Mouse (Mus musculus): Measurements from ENCODE around the gene Sqstm1. TPM values are rescaled to one million over a fixed set of nuclear protein-coding genes. Genes with fewer than 3 reads are reported as not detected.

The Sqstm1 gene
- 77.7 and 139 TPM in 2 replicates for polyA plus RNA-seq (2012; rRNA removed; ENCODE audit: low replicate concordance)

DNA sequence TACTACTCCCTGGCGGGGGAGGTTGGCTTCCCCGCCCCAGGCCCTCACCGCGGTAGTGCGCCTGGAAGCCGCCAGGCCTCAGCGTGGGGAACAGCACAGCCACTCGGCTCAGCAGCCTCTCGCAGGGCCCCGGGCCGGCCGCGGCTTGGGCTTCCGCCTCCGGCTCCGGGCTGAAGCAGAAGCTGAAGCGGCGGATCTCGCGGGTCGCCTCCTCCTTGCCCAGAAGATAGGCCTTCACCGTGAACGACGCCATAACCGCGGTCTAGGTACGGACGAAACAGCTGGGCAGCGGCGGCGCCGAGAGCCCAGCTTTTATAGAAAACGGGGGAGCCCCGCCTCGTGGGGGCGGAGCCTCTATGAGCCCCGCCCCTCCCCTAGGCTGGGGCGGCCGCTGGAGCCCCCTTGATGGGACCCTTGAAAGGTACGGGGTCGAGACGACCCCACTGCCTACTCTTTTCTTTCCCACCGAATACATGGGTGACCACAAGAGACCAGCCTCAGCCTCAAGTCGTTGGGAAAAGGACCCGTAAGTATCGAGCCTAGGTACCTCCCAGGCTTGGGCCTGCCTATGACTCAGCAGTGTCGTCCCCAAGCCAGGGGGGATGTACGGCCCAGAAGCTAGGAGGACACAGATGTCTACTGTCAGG, at the start of gene Sqstm1, which contains the start of gene Mgat4b:
TSS of gene Sqstm1 (minus strand) at position 323 of the 647 bp plus-strand sequence.
TSS of gene Mgat4b (plus strand) at position 386 of the 647 bp plus-strand sequence.

DNA sequence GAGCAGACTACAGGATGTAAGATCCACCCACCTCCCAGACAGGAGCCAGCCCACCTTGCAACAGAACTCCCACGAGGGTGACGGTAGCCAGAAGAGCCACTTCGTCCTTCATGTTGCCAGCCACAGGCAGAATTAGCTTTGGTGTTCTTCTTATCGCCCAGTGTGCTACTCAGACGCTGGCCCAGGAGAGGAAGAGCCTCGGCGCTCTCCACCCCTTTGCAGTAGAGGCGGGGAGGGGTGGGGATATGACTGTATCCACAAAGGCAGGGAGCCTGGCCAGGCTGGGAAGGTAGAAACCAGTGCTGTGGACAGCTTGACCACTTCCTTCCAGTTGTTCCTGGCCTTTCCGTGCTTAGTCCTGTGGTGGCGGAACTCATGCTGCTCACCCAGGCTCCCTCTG, 27.7 kb upstream of the Sqstm1 start, which contains the start of gene Ltc4s:
TSS of gene Ltc4s (minus strand) at position 293 of the 400 bp plus-strand sequence.

GRCm38 (mm10) chr11:50174111-50174729, 36.4 kb downstream of the Sqstm1 start, which contains the start of gene Mrnip:
Mrnip (plus strand) TSS chr11:50174444.

Other genes starting within 250 kb of the Sqstm1 start
- 24.9 and 32.5 TPM in 2 replicates for gene Rnf130, start 185.5 kb downstream of the Sqstm1 start, polyA plus RNA-seq (2012; rRNA removed; ENCODE audit: low replicate concordance)
- 20.5 and 21.6 TPM in 2 replicates for gene Tbc1d9b, start 79.4 kb downstream of the Sqstm1 start, polyA plus RNA-seq (2012; rRNA removed; ENCODE audit: low replicate concordance)
- 2.2 and 2.3 TPM in 2 replicates for gene Mrnip, start 36.4 kb downstream of the Sqstm1 start, polyA plus RNA-seq (2012; rRNA removed; ENCODE audit: low replicate concordance)
- 129 and 267 TPM in 2 replicates for gene Mgat4b, start 63 bp upstream of the Sqstm1 start, polyA plus RNA-seq (2012; rRNA removed; ENCODE audit: low replicate concordance)
- 97.9 and 207 TPM in 2 replicates for gene Ltc4s, start 27.8 kb upstream of the Sqstm1 start, polyA plus RNA-seq (2012; rRNA removed; ENCODE audit: low replicate concordance)
- gene Maml1, start 81.5 kb upstream of the Sqstm1 start, polyA plus RNA-seq (2012; rRNA removed; ENCODE audit: low replicate concordance), result 8.1 and 11.0 TPM in 2 replicates
- gene Canx, start 114.8 kb upstream of the Sqstm1 start, polyA plus RNA-seq (2012; rRNA removed; ENCODE audit: low replicate concordance), result 8.5 and 18.6 TPM in 2 replicates
- gene Cby3, start 143.6 kb upstream of the Sqstm1 start, polyA plus RNA-seq (2012; rRNA removed; ENCODE audit: low replicate concordance), result 0.57 TPM in 1 of 2 replicates, not detected in the other
- gene Hnrnph1, start 166.2 kb upstream of the Sqstm1 start, polyA plus RNA-seq (2012; rRNA removed; ENCODE audit: low replicate concordance), result 5.5 and 7.0 TPM in 2 replicates
- 9.9 and 15.3 TPM in 2 replicates for gene Rufy1, start 220.3 kb upstream of the Sqstm1 start, polyA plus RNA-seq (2012; rRNA removed; ENCODE audit: low replicate concordance)

Data from duodenum, adult 2 months (tissue).